Mouse (Mus musculus): ENCODE measurements around the gene Ak5.

- TF ChIP-seq CTCF (IDR thresholded peaks at IDR 0.05; ENCODE audit: control insufficient read depth, insufficient read depth, low read length) (no peak), POLR2A (IDR thresholded peaks at IDR 0.05; ENCODE audit: borderline replicate concordance, control insufficient read depth, low read depth, low read length) (no peak)
Observed at GRCm38 (mm10) chr3:152667356-152668211, 576 bp downstream of the Ak5 start.
